Mouse (Mus musculus) cerebellum, postnatal 36 days (tissue): ENCODE measurements around the gene Samd14.

Source experiments
- DNase-seq, 2 experiments: peaks; one replicate each; pipeline ENCODE4 v3.0.0; 2021 to 2022; ENCODE audit warnings: mixed read lengths in 2 of 2

The Samd14 gene

GRCm38 (mm10) chr11:94990102-94990748 is 19.5 kb upstream of the Samd14 start:
- DNase-seq = no peak

- peak; percentile 93 to 95 for DNase-seq
These were observed 18.7 kb upstream of the Samd14 start, which contains the start of gene Ppp1r9b for GRCm38 (mm10) chr11:94990749-94991577. Gene Ppp1r9b, plus strand, starts transcription at chr11:94991035.

GRCm38 (mm10) chr11:94991641-94992479 is 17.8 kb upstream of the Samd14 start:
- peak; percentile 55 to 58 for DNase-seq

- DNase-seq = no peak
These were observed 17.3 kb upstream of the Samd14 start for GRCm38 (mm10) chr11:94992480-94992753.

- DNase-seq = no peak
These were observed 16.7 kb upstream of the Samd14 start for GRCm38 (mm10) chr11:94992754-94993606.

- DNase-seq = no peak
These were observed 15.4 kb upstream of the Samd14 start for GRCm38 (mm10) chr11:94994208-94994814.

- DNase-seq = no peak
These were observed 14.5 kb upstream of the Samd14 start for GRCm38 (mm10) chr11:94994947-94995772.

- no peak for DNase-seq
These were observed 13.6 kb upstream of the Samd14 start for GRCm38 (mm10) chr11:94996101-94996500.

- no peak for DNase-seq
These were observed 12.7 kb upstream of the Samd14 start for GRCm38 (mm10) chr11:94996984-94997383.

- DNase-seq = no peak
These were observed 12.1 kb upstream of the Samd14 start for GRCm38 (mm10) chr11:94997596-94997995.

- DNase-seq = no peak
These were observed 11.6 kb upstream of the Samd14 start for GRCm38 (mm10) chr11:94998041-94998531.

- no peak for DNase-seq
These were observed 9.6 kb upstream of the Samd14 start for GRCm38 (mm10) chr11:95000128-95000527.

GRCm38 (mm10) chr11:95000548-95000947 is 9.1 kb upstream of the Samd14 start:
- DNase-seq = no peak

- peak; percentile 86 to 87 for DNase-seq
These were observed 8.6 kb upstream of the Samd14 start for GRCm38 (mm10) chr11:95001058-95001457.

GRCm38 (mm10) chr11:95001584-95002347 is 7.9 kb upstream of the Samd14 start:
- no peak for DNase-seq

- no peak for DNase-seq
These were observed 7.0 kb upstream of the Samd14 start for GRCm38 (mm10) chr11:95002705-95003104.

- no peak for DNase-seq
These were observed 5.3 kb upstream of the Samd14 start for GRCm38 (mm10) chr11:95004136-95004936.

- no peak for DNase-seq
These were observed 4.8 kb upstream of the Samd14 start for GRCm38 (mm10) chr11:95004937-95005198.

GRCm38 (mm10) chr11:95006038-95006437 is 3.6 kb upstream of the Samd14 start:
- no peak for DNase-seq
